Mouse (Mus musculus) left cerebral cortex, postnatal 4 days (tissue): ENCODE measurements at regions not wholly inside any gene's neighbourhood (a gene's known extent, or its start where the extent isn't known, plus 50 kb on each side); places are given as distances from the start of the nearest gene placed in this dataset.
A peak's percentile ranks its signal among the peaks of the same experiment; 100 is the strongest.

Experiments used
- DNase-seq: peaks from one replicate; pipeline ENCODE4 v3.0.0-alpha.2; 2022
- intact Hi-C: fragments of 180-260 bp; cut with DNase I; formaldehyde crosslinking; loops from one replicate; pipeline ENCODE4 v1.15.1; 2025

- intact Hi-C loops, result no loop called here
- DNase-seq, result peak; percentile 31
These were observed 138.2 kb upstream of the Prickle1 start for GRCm38 (mm10) chr15:93733731-93734510.

- intact Hi-C loops, result no loop called here
- no peak for DNase-seq
These were observed 137.1 kb upstream of the Prickle1 start for GRCm38 (mm10) chr15:93732825-93733224.

GRCm38 (mm10) chr15:93731161-93731560, 135.5 kb upstream of the Prickle1 start:
- intact Hi-C loops, result no loop called here
- no peak for DNase-seq

- no peak for DNase-seq
- intact Hi-C loops, result no loop called here
These were observed 119.8 kb upstream of the Prickle1 start for GRCm38 (mm10) chr15:93715443-93715842.

- intact Hi-C loops, result no loop called here
- DNase-seq, result peak; percentile 69
These were observed 117.7 kb upstream of the Prickle1 start for GRCm38 (mm10) chr15:93713428-93713827.

GRCm38 (mm10) chr15:93712594-93712993, 116.9 kb upstream of the Prickle1 start:
- DNase-seq, result no peak
- intact Hi-C loops, result no loop called here

- intact Hi-C loops, result no loop called here
- no peak for DNase-seq
These were observed 115.6 kb upstream of the Prickle1 start for GRCm38 (mm10) chr15:93711150-93711784.

- no peak for DNase-seq
- intact Hi-C loops, result no loop called here
These were observed 114.9 kb upstream of the Prickle1 start for GRCm38 (mm10) chr15:93710493-93711149.

GRCm38 (mm10) chr15:93706366-93706930, 110.8 kb upstream of the Prickle1 start:
- no peak for DNase-seq
- intact Hi-C loops, result no loop called here

GRCm38 (mm10) chr15:93705651-93706050, 110.0 kb upstream of the Prickle1 start:
- intact Hi-C loops, result no loop called here
- no peak for DNase-seq

GRCm38 (mm10) chr15:93705109-93705508, 109.4 kb upstream of the Prickle1 start:
- intact Hi-C loops, result no loop called here
- no peak for DNase-seq

- peak; percentile 15 for DNase-seq
- intact Hi-C loops, result no loop called here
These were observed 105.3 kb upstream of the Prickle1 start for GRCm38 (mm10) chr15:93701017-93701416.

- intact Hi-C loops, result no loop called here
- peak; percentile 86 for DNase-seq
These were observed 104.3 kb upstream of the Prickle1 start for GRCm38 (mm10) chr15:93699971-93700370.

- intact Hi-C loops, result no loop called here
- peak; percentile 16 for DNase-seq
These were observed 102.6 kb upstream of the Prickle1 start for GRCm38 (mm10) chr15:93698182-93698822.

- intact Hi-C loops, result no loop called here
- no peak for DNase-seq
These were observed 95.0 kb upstream of the Prickle1 start for GRCm38 (mm10) chr15:93690717-93691116.

- intact Hi-C loops, result no loop called here
- DNase-seq, result no peak
These were observed 94.3 kb upstream of the Prickle1 start for GRCm38 (mm10) chr15:93690011-93690410.

GRCm38 (mm10) chr15:93686385-93686784, 90.7 kb upstream of the Prickle1 start:
- intact Hi-C loops, result no loop called here
- DNase-seq, result no peak

- intact Hi-C loops, result no loop called here
These were observed 85.9 kb upstream of the Prickle1 start for GRCm38 (mm10) chr15:93681602-93682001.

GRCm38 (mm10) chr15:93675624-93676023, 79.9 kb upstream of the Prickle1 start:
- no peak for DNase-seq
- intact Hi-C loops, result no loop called here

More at GRCm38 (mm10) chr15:93681602-93682001, 85.9 kb upstream of the Prickle1 start:
- DNase-seq, result peak; percentile 9

- intact Hi-C loops, result no loop called here
- no peak for DNase-seq
These were observed 78.3 kb upstream of the Prickle1 start for GRCm38 (mm10) chr15:93673976-93674375.

- intact Hi-C loops, result no loop called here
These were observed 68.2 kb upstream of the Prickle1 start for GRCm38 (mm10) chr15:93663876-93664275.

More at GRCm38 (mm10) chr15:93663876-93664275, 68.2 kb upstream of the Prickle1 start:
- no peak for DNase-seq
